Mouse (Mus musculus): Measurements from ENCODE around the gene Acsl6. TPM values are rescaled to one million over a fixed set of nuclear protein-coding genes. Genes with fewer than 3 reads are reported as not detected.

Gene Acsl6
- polyA plus RNA-seq, 1 experiment from 2014 or later: 27.6 TPM

- ATAC-seq (ENCODE audit: low FRiP score, low read depth): no peak
- WGBS: 84% methylated on average over 4 of the region's 4 CpGs
- Histone ChIP-seq H3K4me3 (no peak overlapping the region), H3K9ac (replicated peaks) (no peak overlapping the region), H3K4me1 (no peaks in the 10 kb centered on the region), H3K27me3 (no peaks in the 10 kb centered on the region), H3K27ac (replicated peaks) (no peak overlapping the region), H3K9me3 (no peaks in the 10 kb centered on the region), H3K4me2 (replicated peaks) (no peak overlapping the region), H3K36me3 (no peaks in the 10 kb centered on the region)
These were observed 103.4 kb downstream of the Acsl6 start for GRCm38 (mm10) chr11:54406930-54407546.

- Histone ChIP-seq H3K27ac (replicated peaks) (no peak overlapping the region), H3K36me3 (no peaks in the 10 kb centered on the region), H3K9me3 (no peaks in the 10 kb centered on the region), H3K4me3 (no peak overlapping the region), H3K27me3 (no peaks in the 10 kb centered on the region), H3K4me2 (replicated peaks) (no peak overlapping the region), H3K9ac (replicated peaks) (no peak overlapping the region), H3K4me1 (no peaks in the 10 kb centered on the region; the same call in 1 of the 2 replicates)
- ATAC-seq (ENCODE audit: low FRiP score, low read depth): no peak
These were observed 107.0 kb downstream of the Acsl6 start for GRCm38 (mm10) chr11:54410612-54411011.

- Histone ChIP-seq H3K4me1 (no peaks in the 10 kb centered on the region; the same call in 1 of the 2 replicates), H3K27me3 (no peaks in the 10 kb centered on the region), H3K36me3 (no peaks in the 10 kb centered on the region), H3K9ac (replicated peaks) (no peak overlapping the region), H3K4me2 (replicated peaks) (no peak overlapping the region), H3K27ac (replicated peaks) (no peak overlapping the region), H3K9me3 (no peaks in the 10 kb centered on the region), H3K4me3 (no peak overlapping the region)
- WGBS: 52% methylated on average over 6 of the region's 6 CpGs
- ATAC-seq (ENCODE audit: low FRiP score, low read depth): no peak
These were observed 109.4 kb downstream of the Acsl6 start for GRCm38 (mm10) chr11:54413017-54413416.

Other genes starting within 250 kb of the Acsl6 start
- 30.7 and 36.4 TPM in 2 replicates for gene Pdlim4, start 234.8 kb upstream of the Acsl6 start, polyA plus RNA-seq (2016; fragmentation: Nextera tagmentation; extraction: Ambion mirVana)
- 15.3 and 21.0 TPM in 2 replicates for gene P4ha2, start 203.7 kb upstream of the Acsl6 start, polyA plus RNA-seq (2016; fragmentation: Nextera tagmentation; extraction: Ambion mirVana)
- gene Csf2, start 54.1 kb upstream of the Acsl6 start, polyA plus RNA-seq (2016; fragmentation: Nextera tagmentation; extraction: Ambion mirVana): not detected in 2 replicates
- not detected in 2 replicates for gene Il3, start 36.5 kb upstream of the Acsl6 start, polyA plus RNA-seq (2016; fragmentation: Nextera tagmentation; extraction: Ambion mirVana)
- not detected in 2 replicates for gene Meikin, start 66.9 kb downstream of the Acsl6 start, polyA plus RNA-seq (2016; fragmentation: Nextera tagmentation; extraction: Ambion mirVana)
- gene Fnip1, start 134.4 kb downstream of the Acsl6 start, polyA plus RNA-seq (2016; fragmentation: Nextera tagmentation; extraction: Ambion mirVana): 13.3 and 14.0 TPM in 2 replicates
- gene Rapgef6, start 219.0 kb downstream of the Acsl6 start, polyA plus RNA-seq (2016; fragmentation: Nextera tagmentation; extraction: Ambion mirVana): 34.5 and 37.5 TPM in 2 replicates

Data from midbrain, embryonic 12.5 days (tissue).